Mouse (Mus musculus) lung, embryonic 15.5 days (tissue): ENCODE measurements around the gene Tssk2. TPM values are rescaled to one million over a fixed set of nuclear protein-coding genes. Genes with fewer than 3 reads are reported as not detected.

Experiments used
- ATAC-seq: fragments of 200-750 bp; cut with Nextera tagmentation; 2 replicates; pipeline ENCODE4 v1.8.0; 2017; ENCODE audit warnings: moderate number of reproducible peaks, borderline replicate concordance; ENCODE audit not compliant: low FRiP score, low TSS enrichment; ENCODE audit errors: extremely low read depth
- H3K27ac ChIP-seq: fragments of 300-500 bp; sonication (generic); 2 replicates; pipeline ENCODE4 v1.5.1; 2015; ENCODE audit warnings: moderate library complexity, mild to moderate bottlenecking, inconsistent platforms
- H3K27me3 ChIP-seq: fragments of 300-500 bp; sonication (generic); 2 replicates; pipeline ENCODE4 v1.6.1; 2015; ENCODE audit warnings: inconsistent platforms
- H3K36me3 ChIP-seq: fragments of 300-500 bp; sonication (generic); 2 replicates; pipeline ENCODE4 v1.6.1; 2015; ENCODE audit warnings: inconsistent platforms
- H3K4me1 ChIP-seq: fragments of 300-500 bp; sonication (generic); 2 replicates; pipeline ENCODE4 v1.6.1; 2015; ENCODE audit warnings: inconsistent platforms
- H3K4me2 ChIP-seq: fragments of 300-500 bp; sonication (generic); 2 replicates; pipeline ENCODE4 v1.6.1; 2015; ENCODE audit warnings: inconsistent platforms, mild to moderate bottlenecking, moderate library complexity
- H3K4me3 ChIP-seq: fragments of 300-500 bp; sonication (generic); 2 replicates; pipeline ENCODE4 v1.5.1; 2015; ENCODE audit warnings: mild to moderate bottlenecking, inconsistent platforms
- H3K9ac ChIP-seq: fragments of 300-500 bp; sonication (generic); 2 replicates; pipeline ENCODE4 v1.6.1; 2015; ENCODE audit warnings: inconsistent platforms
- H3K9me3 ChIP-seq: fragments of 300-500 bp; sonication (generic); 2 replicates; pipeline ENCODE4 v1.6.1; 2016; ENCODE audit warnings: inconsistent platforms
- WGBS: fragments of 180-500 bp; shearing (Covaris S2); methylation state at CpG from one replicate; pipeline ENCODE4 v1.1.7; 2015; 5-methylcytosine and 5-hydroxymethylcytosine counted together
- polyA plus RNA-seq: library from polyadenylated mRNA; unstranded; fragments of >200 nt; fragmentation: Nextera tagmentation; extraction: Ambion mirVana; gene quantifications from 2 replicates; pipeline ENCODE4 v1.2.1, GENCODE M21; 2015

The Tssk2 gene
- polyA plus RNA-seq, 1 experiment from 2014 or later, result not detected

GRCm38 (mm10) chr16:17914307-17915249 is 16.1 kb downstream of the Tssk2 start, which contains the start of gene Gsc2:
Gene Gsc2 (minus strand): TSS chr16:17915059.
- Histone ChIP-seq H3K4me1 (peaks cover 18% of the 10 kb centered on the region), H3K27ac (no peak within 1 kb of the TSS), H3K9me3 (no peaks in the 10 kb centered on the region), H3K27me3 (peaks cover 73% of the 10 kb centered on the region), H3K9ac (0 out of 2 replicates have a peak within 1 kb of the TSS, but pooled peaks have one; percentile 10), H3K36me3 (no peaks in the 10 kb centered on the region), H3K4me3 (peak within 1 kb of the TSS; percentile 37), H3K4me2 (peak within 1 kb of the TSS; percentile 69)
- no peak for ATAC-seq
- WGBS, result under 1% methylated on average over 90 of the region's 106 CpGs

GRCm38 (mm10) chr16:17920586-17920985 is 22.1 kb downstream of the Tssk2 start:
- no peaks in the 10 kb centered on the region for H3K36me3 ChIP-seq
- WGBS, result 14% methylated on average over 20 of the region's 20 CpGs
- peak overlapping the region; percentile 20; the same call in 1 of the 2 replicates for H3K9ac ChIP-seq
- H3K9me3 ChIP-seq, result no peaks in the 10 kb centered on the region
- peaks cover 48% of the 10 kb centered on the region for H3K27me3 ChIP-seq
- peak overlapping the region; percentile 94 for H3K4me2 ChIP-seq
- no peak for ATAC-seq
- no peak overlapping the region for H3K27ac ChIP-seq
- H3K4me3 ChIP-seq, result peak overlapping the region; percentile 60; the same call in 1 of the 2 replicates
- H3K4me1 ChIP-seq, result peaks cover 18% of the 10 kb centered on the region

- Histone ChIP-seq H3K27ac (peak overlapping the region; percentile 86), H3K9me3 (no peaks in the 10 kb centered on the region), H3K4me1 (peaks cover 20% of the 10 kb centered on the region), H3K36me3 (0 out of 2 replicates have a peak, but pooled peaks cover 6% of the 10 kb centered on the region), H3K27me3 (peaks cover 39% of the 10 kb centered on the region), H3K4me2 (peak overlapping the region; percentile 94), H3K4me3 (peak overlapping the region; percentile 60), H3K9ac (peak overlapping the region; percentile 67)
- 2% methylated on average over 47 of the region's 47 CpGs for WGBS
- peak; percentile 95 for ATAC-seq
Observed at GRCm38 (mm10) chr16:17921325-17922162, 23.1 kb downstream of the Tssk2 start.

- peak; percentile 9 for ATAC-seq
- H3K36me3 ChIP-seq, result 0 out of 2 replicates have a peak, but pooled peaks cover 6% of the 10 kb centered on the region
- peak overlapping the region; percentile 94 for H3K4me2 ChIP-seq
- H3K4me1 ChIP-seq, result peaks cover 26% of the 10 kb centered on the region
- H3K27me3 ChIP-seq, result peaks cover 33% of the 10 kb centered on the region
- H3K9ac ChIP-seq, result peak overlapping the region; percentile 67
- WGBS, result under 1% methylated on average over 14 of the region's 14 CpGs
- no peaks in the 10 kb centered on the region for H3K9me3 ChIP-seq
- peak overlapping the region; percentile 60 for H3K4me3 ChIP-seq
- H3K27ac ChIP-seq, result peak overlapping the region; percentile 49
Observed at GRCm38 (mm10) chr16:17922163-17922538, 23.7 kb downstream of the Tssk2 start.

- WGBS, result under 1% methylated on average over 61 of the region's 72 CpGs
- Histone ChIP-seq H3K4me2 (peak overlapping the region; percentile 97), H3K27ac (peak overlapping the region; percentile 85), H3K9me3 (no peaks in the 10 kb centered on the region), H3K4me1 (peaks cover 18% of the 10 kb centered on the region), H3K9ac (peak overlapping the region; percentile 53), H3K4me3 (peak overlapping the region; percentile 69), H3K36me3 (0 out of 2 replicates have a peak, but pooled peaks cover 6% of the 10 kb centered on the region), H3K27me3 (no peaks in the 10 kb centered on the region)
- peak; percentile 57 for ATAC-seq
Observed at GRCm38 (mm10) chr16:17927351-17928082, 29.1 kb downstream of the Tssk2 start.

- Histone ChIP-seq H3K27me3 (no peaks in the 10 kb centered on the region), H3K27ac (peak within 1 kb of the TSS; percentile 85), H3K4me2 (peak within 1 kb of the TSS; percentile 97), H3K9me3 (no peaks in the 10 kb centered on the region), H3K4me3 (peak within 1 kb of the TSS; percentile 69), H3K36me3 (0 out of 2 replicates have a peak, but pooled peaks cover 6% of the 10 kb centered on the region), H3K4me1 (peaks cover 13% of the 10 kb centered on the region), H3K9ac (peak within 1 kb of the TSS; percentile 53)
- under 1% methylated on average over 47 of the region's 47 CpGs for WGBS
- peak; percentile 83 for ATAC-seq
Observed at GRCm38 (mm10) chr16:17928087-17928580, 29.7 kb downstream of the Tssk2 start, which contains the start of gene Slc25a1. Gene Slc25a1 (minus strand): TSS chr16:17928219.

GRCm38 (mm10) chr16:17928627-17929104 is 30.2 kb downstream of the Tssk2 start:
- Histone ChIP-seq H3K9me3 (no peaks in the 10 kb centered on the region), H3K27me3 (no peaks in the 10 kb centered on the region), H3K9ac (peak overlapping the region; percentile 53), H3K4me3 (peak overlapping the region; percentile 69), H3K27ac (peak overlapping the region; percentile 85), H3K36me3 (0 out of 2 replicates have a peak, but pooled peaks cover 6% of the 10 kb centered on the region), H3K4me1 (peaks cover 13% of the 10 kb centered on the region), H3K4me2 (peak overlapping the region; percentile 97)
- peak; percentile 62; the same call in 1 of the 2 replicates for ATAC-seq
- under 1% methylated on average over 9 of the region's 9 CpGs for WGBS

GRCm38 (mm10) chr16:17929211-17929610 is 30.8 kb downstream of the Tssk2 start:
- Histone ChIP-seq H3K9ac (no peak overlapping the region), H3K4me3 (no peak overlapping the region), H3K4me2 (peak overlapping the region; percentile 97), H3K9me3 (no peaks in the 10 kb centered on the region), H3K27me3 (no peaks in the 10 kb centered on the region), H3K4me1 (peaks cover 13% of the 10 kb centered on the region), H3K27ac (peak overlapping the region; percentile 85), H3K36me3 (0 out of 2 replicates have a peak, but pooled peaks cover 6% of the 10 kb centered on the region)
- WGBS, result 16% methylated on average over 2 of the region's 2 CpGs
- no peak for ATAC-seq

- Histone ChIP-seq H3K9me3 (no peaks in the 10 kb centered on the region), H3K9ac (no peak overlapping the region), H3K27me3 (no peaks in the 10 kb centered on the region), H3K36me3 (0 out of 2 replicates have a peak, but pooled peaks cover 6% of the 10 kb centered on the region), H3K27ac (no peak overlapping the region), H3K4me2 (no peak overlapping the region), H3K4me1 (peaks cover 13% of the 10 kb centered on the region), H3K4me3 (no peak overlapping the region)
- 76% methylated on average over 2 of the region's 2 CpGs for WGBS
- ATAC-seq, result no peak
Observed at GRCm38 (mm10) chr16:17929631-17930030, 31.2 kb downstream of the Tssk2 start.

- 66% methylated on average over 5 of the region's 5 CpGs for WGBS
- no peak overlapping the region for H3K4me2 ChIP-seq
- ATAC-seq, result no peak
Observed at GRCm38 (mm10) chr16:17931906-17932460, 33.5 kb downstream of the Tssk2 start.

More at GRCm38 (mm10) chr16:17931906-17932460, 33.5 kb downstream of the Tssk2 start:
- Histone ChIP-seq H3K4me3 (no peak overlapping the region), H3K27me3 (no peaks in the 10 kb centered on the region; the same call in 1 of the 2 replicates), H3K4me1 (peaks cover 7% of the 10 kb centered on the region), H3K9ac (no peak overlapping the region), H3K9me3 (no peaks in the 10 kb centered on the region), H3K36me3 (no peaks in the 10 kb centered on the region), H3K27ac (no peak overlapping the region)
